Mouse (Mus musculus) forebrain, embryonic 12.5 days (tissue): ENCODE measurements at regions not wholly inside any gene's neighbourhood (a gene's known extent, or its start where the extent isn't known, plus 50 kb on each side); places are given as distances from the start of the nearest gene placed in this dataset.
A peak's percentile ranks its signal among the peaks of the same experiment; 100 is the strongest.

Source experiments
- ATAC-seq: fragments of 200-750 bp; cut with Nextera tagmentation; 2 replicates; pipeline ENCODE4 v1.8.0; 2017; ENCODE audit warnings: moderate TSS enrichment; ENCODE audit not compliant: low FRiP score
- H3K27ac ChIP-seq: fragments of 300-500 bp; sonication (generic); 2 replicates; pipeline ENCODE4 v1.5.1; 2016; ENCODE audit warnings: mild to moderate bottlenecking
- H3K27me3 ChIP-seq: fragments of 300-500 bp; sonication (generic); 2 replicates; pipeline ENCODE4 v1.6.1; 2016; ENCODE audit warnings: mild to moderate bottlenecking
- H3K36me3 ChIP-seq: fragments of 300-500 bp; sonication (generic); replicated peaks from 2 replicates; pipeline ENCODE4 v1.6.1; 2016; ENCODE audit warnings: mild to moderate bottlenecking
- H3K4me1 ChIP-seq: fragments of 300-500 bp; sonication (generic); 2 replicates; pipeline ENCODE4 v1.6.1; 2016
- H3K4me2 ChIP-seq: fragments of 300-500 bp; sonication (generic); 2 replicates; pipeline ENCODE4 v1.6.1; 2016; ENCODE audit warnings: mild to moderate bottlenecking, moderate library complexity
- H3K4me3 ChIP-seq: fragments of 300-500 bp; sonication (generic); replicated peaks from 2 replicates; pipeline ENCODE4 v1.5.1; 2016; ENCODE audit warnings: mild to moderate bottlenecking
- H3K9ac ChIP-seq: fragments of 300-500 bp; sonication (generic); 2 replicates; pipeline ENCODE4 v1.6.1; 2016; ENCODE audit warnings: mild to moderate bottlenecking
- H3K9me3 ChIP-seq: fragments of 300-500 bp; sonication (generic); 2 replicates; pipeline ENCODE4 v1.6.1; 2016
- WGBS: fragments of 180-500 bp; shearing (Covaris S2); methylation state at CpG from one replicate; pipeline ENCODE4 v1.1.7; 2016; 5-methylcytosine and 5-hydroxymethylcytosine counted together

DNA sequence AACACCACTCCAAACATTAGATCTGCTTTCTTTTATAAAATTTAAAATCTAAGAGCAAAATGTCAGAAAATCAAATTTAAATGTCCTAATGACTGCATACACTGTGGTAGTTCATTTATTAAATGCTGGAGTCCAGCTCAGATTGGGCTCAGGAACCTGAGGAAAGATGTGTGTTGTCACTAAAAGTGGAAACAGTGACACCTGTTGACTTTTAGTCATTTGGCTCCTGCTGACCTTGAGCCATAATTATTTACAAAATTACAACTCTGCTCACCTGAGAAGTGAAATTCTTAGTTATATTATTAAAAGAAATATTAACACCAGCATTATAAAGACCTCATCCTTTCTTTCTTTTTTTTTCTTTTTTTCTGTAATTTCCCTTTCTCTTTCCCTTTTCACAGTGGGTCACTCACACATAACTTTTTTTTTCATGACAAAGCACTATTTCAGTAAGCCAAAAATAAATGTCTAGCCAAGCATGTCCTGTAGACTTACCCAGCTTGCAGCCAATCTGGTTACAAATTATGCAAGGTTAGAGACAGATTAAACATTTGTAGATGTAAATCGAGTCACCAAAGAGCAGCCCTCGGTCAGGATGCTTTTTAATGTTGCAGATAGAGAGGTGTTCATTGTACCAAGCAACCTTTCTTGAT, 288.9 kb upstream of the Tet2 start:
- Histone ChIP-seq H3K4me1 (no peaks in the 10 kb centered on the region), H3K9me3 (no peaks in the 10 kb centered on the region), H3K4me3 (no peak overlapping the region), H3K36me3 (no peaks in the 10 kb centered on the region), H3K27ac (no peak overlapping the region), H3K27me3 (no peaks in the 10 kb centered on the region), H3K9ac (no peak overlapping the region), H3K4me2 (no peak overlapping the region)
- WGBS, result 92% methylated on average over 2 of the region's 2 CpGs
- ATAC-seq, result no peak

GRCm38 (mm10) chr3:133834459-133834858, 289.5 kb upstream of the Tet2 start:
- no peak overlapping the region for H3K27ac ChIP-seq
- no peaks in the 10 kb centered on the region for H3K36me3 ChIP-seq
- no peak overlapping the region for H3K9ac ChIP-seq
- H3K4me1 ChIP-seq, result no peaks in the 10 kb centered on the region
- WGBS, result 84% methylated on average over 3 of the region's 3 CpGs
- H3K9me3 ChIP-seq, result no peaks in the 10 kb centered on the region
- ATAC-seq, result no peak
- no peak overlapping the region for H3K4me2 ChIP-seq
- H3K27me3 ChIP-seq, result no peaks in the 10 kb centered on the region
- H3K4me3 ChIP-seq, result no peak overlapping the region

- Histone ChIP-seq H3K27ac (no peak overlapping the region), H3K4me1 (no peaks in the 10 kb centered on the region), H3K27me3 (no peaks in the 10 kb centered on the region), H3K9ac (no peak overlapping the region), H3K36me3 (no peaks in the 10 kb centered on the region), H3K4me2 (no peak overlapping the region), H3K9me3 (no peaks in the 10 kb centered on the region), H3K4me3 (no peak overlapping the region)
- ATAC-seq, result no peak
Observed at GRCm38 (mm10) chr3:133846301-133846700, 301.4 kb upstream of the Tet2 start.

- 96% methylated on average over 2 of the region's 2 CpGs for WGBS
- Histone ChIP-seq H3K36me3 (no peaks in the 10 kb centered on the region), H3K4me2 (no peak overlapping the region), H3K27me3 (no peaks in the 10 kb centered on the region), H3K9ac (no peak overlapping the region), H3K4me1 (peaks cover 13% of the 10 kb centered on the region), H3K27ac (no peak overlapping the region), H3K4me3 (no peak overlapping the region), H3K9me3 (no peaks in the 10 kb centered on the region)
- ATAC-seq, result no peak
Observed at GRCm38 (mm10) chr3:133874383-133874782, 329.4 kb upstream of the Tet2 start.

DNA sequence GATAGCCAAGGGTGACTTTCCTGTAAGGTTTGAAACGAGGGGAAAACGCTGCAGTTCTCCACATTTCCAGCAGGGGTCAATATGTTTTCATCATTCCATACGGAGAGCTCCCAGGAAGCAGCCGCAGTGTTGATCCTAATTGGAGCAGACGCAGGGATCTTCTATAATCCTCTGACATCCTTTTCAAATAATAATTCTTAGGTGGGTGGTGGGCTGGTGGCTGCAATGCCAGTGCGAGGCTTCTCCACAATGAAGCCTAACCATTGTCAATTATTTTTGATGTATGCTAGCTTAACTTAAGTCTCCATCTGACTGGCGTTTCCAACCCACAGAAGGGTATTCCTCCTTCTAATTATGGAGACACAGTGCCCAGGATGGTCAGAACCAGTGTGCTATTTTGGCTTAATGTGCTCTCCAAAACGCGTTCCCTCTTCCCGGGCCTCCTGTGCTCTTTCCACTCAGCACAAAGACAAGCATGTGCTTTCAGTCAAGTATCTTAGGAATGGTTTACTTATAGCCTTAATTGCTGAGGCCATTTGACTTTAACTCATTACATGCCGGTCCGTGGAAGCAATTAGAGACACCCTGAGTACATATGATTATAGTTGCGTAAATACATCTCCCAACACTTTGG, 331.6 kb upstream of the Tet2 start:
- Histone ChIP-seq H3K9ac (0 out of 2 replicates have a peak overlapping the region, but pooled peaks have one; percentile 25), H3K4me3 (peak overlapping the region; percentile 22), H3K27ac (peak overlapping the region; percentile 86), H3K4me2 (peak overlapping the region; percentile 51), H3K4me1 (peaks cover 13% of the 10 kb centered on the region), H3K36me3 (no peaks in the 10 kb centered on the region), H3K9me3 (no peaks in the 10 kb centered on the region), H3K27me3 (no peaks in the 10 kb centered on the region)
- ATAC-seq, result peak; percentile 89
- WGBS, result 2% methylated on average over 13 of the region's 13 CpGs

DNA sequence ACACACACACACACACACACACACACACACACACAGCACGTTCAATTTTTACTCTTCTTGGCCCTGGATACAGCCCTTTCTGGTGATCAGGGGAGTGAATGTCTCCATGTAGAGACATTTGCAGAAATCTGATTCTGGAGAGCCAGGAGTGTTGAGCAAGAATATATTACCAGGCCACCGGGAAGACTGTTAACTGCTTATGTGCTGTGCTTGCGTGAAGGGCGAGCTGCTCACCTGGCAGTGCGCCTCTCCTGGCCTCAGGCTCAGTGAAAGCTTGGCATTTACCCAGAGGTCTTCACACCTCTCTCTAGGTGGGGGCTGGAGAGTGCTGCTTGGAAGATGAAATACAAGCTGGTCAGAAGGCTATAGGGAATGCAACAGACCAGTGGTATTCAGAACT, 332.4 kb upstream of the Tet2 start:
- peak; percentile 59 for ATAC-seq
- Histone ChIP-seq H3K4me3 (no peak overlapping the region), H3K9ac (no peak overlapping the region), H3K27ac (peak overlapping the region; percentile 86), H3K27me3 (no peaks in the 10 kb centered on the region), H3K4me2 (peak overlapping the region; percentile 51), H3K36me3 (no peaks in the 10 kb centered on the region), H3K4me1 (peaks cover 13% of the 10 kb centered on the region), H3K9me3 (no peaks in the 10 kb centered on the region)
- 25% methylated on average over 5 of the region's 5 CpGs for WGBS

GRCm38 (mm10) chr3:133880626-133881025, 335.7 kb upstream of the Tet2 start:
- no peak overlapping the region for H3K27ac ChIP-seq
- H3K27me3 ChIP-seq, result no peaks in the 10 kb centered on the region
- no peak overlapping the region for H3K9ac ChIP-seq
- H3K9me3 ChIP-seq, result no peaks in the 10 kb centered on the region
- ATAC-seq, result no peak
- no peaks in the 10 kb centered on the region for H3K36me3 ChIP-seq
- H3K4me3 ChIP-seq, result no peak overlapping the region
- H3K4me2 ChIP-seq, result no peak overlapping the region
- 4% methylated on average over 1 of the region's 1 CpGs for WGBS
- H3K4me1 ChIP-seq, result peaks cover 13% of the 10 kb centered on the region

DNA sequence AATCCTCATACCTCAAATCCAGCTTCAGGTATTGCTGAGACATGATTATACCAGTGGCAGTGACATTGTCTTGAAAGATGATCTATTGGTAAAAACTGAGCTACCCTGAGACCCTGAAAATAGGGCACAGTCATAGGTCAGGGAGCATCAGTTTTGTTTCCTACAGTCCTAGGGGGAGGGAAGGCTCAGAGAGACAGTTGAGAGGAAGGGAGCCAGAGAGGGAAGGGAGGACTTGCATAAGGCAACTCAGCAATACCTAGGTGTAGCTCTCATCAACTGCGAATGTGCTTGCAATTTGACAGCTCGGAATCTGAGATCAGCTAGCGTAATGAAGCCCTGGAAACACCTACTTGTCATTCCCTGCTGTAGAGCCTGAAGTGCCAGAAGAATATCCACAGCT, 334.4 kb upstream of the Cxxc4 start:
- Histone ChIP-seq H3K4me3 (no peak overlapping the region), H3K9me3 (no peaks in the 10 kb centered on the region), H3K36me3 (no peaks in the 10 kb centered on the region), H3K27me3 (no peaks in the 10 kb centered on the region), H3K27ac (no peak overlapping the region), H3K9ac (no peak overlapping the region), H3K4me1 (no peaks in the 10 kb centered on the region), H3K4me2 (no peak overlapping the region)
- ATAC-seq, result no peak
- WGBS, result 91% methylated on average over 3 of the region's 3 CpGs

GRCm38 (mm10) chr3:133922200-133922599, 314.1 kb upstream of the Cxxc4 start:
- no peak overlapping the region for H3K4me2 ChIP-seq
- ATAC-seq, result peak; percentile 71; the same call in 1 of the 2 replicates
- H3K9ac ChIP-seq, result no peak overlapping the region
- H3K9me3 ChIP-seq, result no peaks in the 10 kb centered on the region
- no peak overlapping the region for H3K4me3 ChIP-seq
- H3K36me3 ChIP-seq, result no peaks in the 10 kb centered on the region
- no peaks in the 10 kb centered on the region for H3K27me3 ChIP-seq
- H3K27ac ChIP-seq, result no peak overlapping the region
- no peaks in the 10 kb centered on the region for H3K4me1 ChIP-seq

DNA sequence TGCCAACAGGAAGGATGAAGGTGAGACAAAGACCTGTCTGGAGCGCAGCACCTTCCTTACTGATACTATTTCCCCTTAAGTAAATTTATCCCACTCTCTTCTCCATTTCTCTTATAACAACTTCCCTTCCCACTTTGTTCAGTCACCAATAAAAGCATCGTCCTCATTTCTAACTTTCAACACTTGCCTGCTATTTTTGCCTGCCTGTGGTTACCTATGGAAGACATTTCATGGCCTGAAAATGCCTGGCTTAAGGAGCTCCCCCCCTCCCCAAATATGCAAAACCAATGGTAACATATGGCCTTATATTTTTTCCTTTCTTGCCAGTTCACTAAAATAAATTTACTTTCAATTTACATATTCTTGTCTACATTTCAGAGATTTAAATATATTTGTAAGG, 271.0 kb upstream of the Cxxc4 start:
- Histone ChIP-seq H3K27ac (no peak overlapping the region), H3K4me3 (no peak overlapping the region), H3K27me3 (no peaks in the 10 kb centered on the region), H3K9me3 (no peaks in the 10 kb centered on the region), H3K4me2 (no peak overlapping the region), H3K36me3 (no peaks in the 10 kb centered on the region), H3K9ac (no peak overlapping the region), H3K4me1 (no peaks in the 10 kb centered on the region)
- 91% methylated on average over 2 of the region's 2 CpGs for WGBS
- ATAC-seq, result no peak

GRCm38 (mm10) chr3:133968176-133968575, 268.1 kb upstream of the Cxxc4 start:
- H3K4me3 ChIP-seq, result no peak overlapping the region
- H3K4me1 ChIP-seq, result no peaks in the 10 kb centered on the region
- no peak overlapping the region for H3K27ac ChIP-seq
- no peaks in the 10 kb centered on the region for H3K9me3 ChIP-seq
- no peak for ATAC-seq
- H3K27me3 ChIP-seq, result no peaks in the 10 kb centered on the region
- no peak overlapping the region for H3K9ac ChIP-seq
- WGBS, result 89% methylated on average over 6 of the region's 6 CpGs
- no peak overlapping the region for H3K4me2 ChIP-seq
- no peaks in the 10 kb centered on the region for H3K36me3 ChIP-seq

GRCm38 (mm10) chr3:133972774-133973173, 263.5 kb upstream of the Cxxc4 start:
- Histone ChIP-seq H3K27me3 (no peaks in the 10 kb centered on the region), H3K4me1 (no peaks in the 10 kb centered on the region), H3K9ac (no peak overlapping the region), H3K4me3 (no peak overlapping the region), H3K9me3 (no peaks in the 10 kb centered on the region), H3K27ac (no peak overlapping the region), H3K4me2 (no peak overlapping the region), H3K36me3 (no peaks in the 10 kb centered on the region)
- ATAC-seq, result no peak
- 43% methylated on average over 2 of the region's 2 CpGs for WGBS

DNA sequence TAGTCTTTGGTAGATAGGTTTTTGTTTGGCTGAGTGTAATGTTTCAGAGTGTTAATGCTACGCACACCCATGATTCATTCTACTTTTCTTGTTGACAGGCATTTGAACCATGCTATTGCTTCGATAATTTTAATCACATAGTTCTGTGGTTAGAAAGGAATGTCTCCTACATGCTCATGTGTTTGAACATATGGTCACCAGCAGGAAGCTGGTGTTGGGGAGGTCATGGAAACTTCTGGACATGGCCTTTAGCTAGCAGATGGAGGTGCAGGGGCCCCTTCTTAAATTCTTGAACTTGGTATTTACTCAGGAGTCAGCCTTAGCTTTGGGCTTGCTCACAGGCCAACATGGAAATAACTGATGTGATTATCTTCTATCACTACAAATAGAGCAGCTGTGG, 248.6 kb upstream of the Cxxc4 start:
- H3K9ac ChIP-seq, result no peak overlapping the region
- no peak overlapping the region for H3K4me3 ChIP-seq
- H3K9me3 ChIP-seq, result no peaks in the 10 kb centered on the region
- no peaks in the 10 kb centered on the region for H3K27me3 ChIP-seq
- no peak overlapping the region for H3K27ac ChIP-seq
- no peak overlapping the region for H3K4me2 ChIP-seq
- no peaks in the 10 kb centered on the region for H3K36me3 ChIP-seq
- ATAC-seq, result no peak
- no peaks in the 10 kb centered on the region for H3K4me1 ChIP-seq
- WGBS, result 93% methylated on average over 2 of the region's 2 CpGs
